Mouse (Mus musculus) kidney, postnatal 0 days (tissue): ENCODE data around the gene Hnrnpll. TPM values are rescaled to one million over a fixed set of nuclear protein-coding genes. Genes with fewer than 3 reads are reported as not detected.
A peak's percentile ranks its signal among the peaks of the same experiment; 100 is the strongest.
"Not testable (repeated sequence)": the region's sequence is repeated elsewhere in the genome, so short reads cannot be mapped to it uniquely, and the experiment has no call there.

Experiments
- ATAC-seq: fragments of 200-750 bp; cut with Nextera tagmentation; replicated peaks from 2 replicates; pipeline ENCODE4 v1.8.0; 2017; ENCODE audit warnings: low read depth, moderate number of reproducible peaks, moderate TSS enrichment, moderate library complexity; ENCODE audit not compliant: low FRiP score
- DNase-seq: peaks from one replicate; pipeline ENCODE4 v3.0.0-alpha.2; 2016; ENCODE audit warnings: low spot score
- H3K27ac ChIP-seq: fragments of 300-500 bp; sonication (generic); 2 replicates; pipeline ENCODE4 v1.5.1; 2014; ENCODE audit warnings: mild to moderate bottlenecking
- H3K27me3 ChIP-seq: fragments of 300-500 bp; sonication (generic); 2 replicates; pipeline ENCODE4 v1.6.1; 2014; ENCODE audit warnings: low read length, mixed read lengths; ENCODE audit not compliant: insufficient read depth
- H3K36me3 ChIP-seq: fragments of 300-500 bp; sonication (generic); 2 replicates; pipeline ENCODE4 v1.6.1; 2014; ENCODE audit warnings: low read length, mixed read lengths; ENCODE audit not compliant: insufficient read depth
- H3K4me1 ChIP-seq: fragments of 300-500 bp; sonication (generic); replicated peaks from 2 replicates; pipeline ENCODE4 v1.6.1; 2014; ENCODE audit warnings: antibody characterized with exemption, low read length, mixed read lengths; ENCODE audit not compliant: insufficient read depth
- H3K4me2 ChIP-seq: fragments of 300-500 bp; sonication (generic); 2 replicates; pipeline ENCODE4 v1.6.1; 2014; ENCODE audit warnings: mild to moderate bottlenecking, low read length, moderate library complexity, mixed read lengths
- H3K4me3 ChIP-seq: fragments of 300-500 bp; sonication (generic); replicated peaks from 2 replicates; pipeline ENCODE4 v1.5.1; 2014; ENCODE audit warnings: low read depth, low read length
- H3K9ac ChIP-seq: fragments of 300-500 bp; sonication (generic); 2 replicates; pipeline ENCODE4 v1.6.1; 2014; ENCODE audit warnings: low read depth, low read length
- H3K9me3 ChIP-seq: fragments of 300-500 bp; sonication (generic); replicated peaks from 2 replicates; pipeline ENCODE4 v1.6.1; 2016; ENCODE audit warnings: low read length, inconsistent platforms, mixed read lengths
- CTCF ChIP-seq: IDR thresholded peaks from 2 replicates; pipeline ENCODE4 v1.5.1; 2016; ENCODE audit warnings: antibody characterized with exemption, low read depth, mild to moderate bottlenecking, moderate library complexity
- WGBS: fragments of 180-500 bp; shearing (Covaris S2); extraction: QIAGEN DNeasy Blood & Tissue Kit; methylation state at CpG from one replicate; pipeline ENCODE4 v1.1.7; 2014; 5-methylcytosine and 5-hydroxymethylcytosine counted together
- polyA plus RNA-seq: library from polyadenylated mRNA; unstranded; fragments of >200 nt; fragmentation: Nextera tagmentation; extraction: Ambion mirVana; gene quantifications from 2 replicates; pipeline ENCODE4 v1.2.1, GENCODE M21; 2015

The Hnrnpll gene
- polyA plus RNA-seq, 1 experiment from 2014 or later: 48.0 TPM

DNA sequence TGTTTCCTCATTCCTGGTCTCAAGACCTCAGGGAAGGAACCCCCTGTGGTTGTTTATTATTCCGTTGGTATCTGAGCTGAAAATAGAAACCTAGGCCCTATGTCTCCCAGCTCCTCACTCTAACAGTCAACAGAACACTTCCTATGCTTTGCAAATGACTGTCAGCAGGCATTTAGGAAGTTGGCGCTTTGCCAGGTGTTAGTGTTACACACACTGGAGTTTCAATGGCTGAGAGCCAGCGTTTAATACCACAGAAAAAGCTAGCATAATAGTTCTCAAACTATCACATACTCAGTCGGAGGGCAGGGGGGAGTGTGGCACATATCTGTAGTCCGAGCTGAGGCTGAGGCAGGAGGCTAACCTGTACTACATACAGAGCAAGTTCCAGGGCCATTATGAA lies 53.3 kb downstream of the Hnrnpll start:
- no peaks in the 10 kb centered on the region for H3K9me3 ChIP-seq
- WGBS: 34% methylated on average over 5 of the region's 5 CpGs
- peaks cover 10% of the 10 kb centered on the region; the same call in 1 of the 2 replicates for H3K4me1 ChIP-seq
- H3K36me3 ChIP-seq: no peaks in the 10 kb centered on the region
- ATAC-seq: no peak
- no peaks in the 10 kb centered on the region for H3K27me3 ChIP-seq
- TF ChIP-seq CTCF: no peak
- no peak overlapping the region for H3K4me2 ChIP-seq
- H3K9ac ChIP-seq: no peak overlapping the region
- no peak overlapping the region for H3K27ac ChIP-seq
- H3K4me3 ChIP-seq: no peak overlapping the region
- DNase-seq: peak; percentile 84

DNA sequence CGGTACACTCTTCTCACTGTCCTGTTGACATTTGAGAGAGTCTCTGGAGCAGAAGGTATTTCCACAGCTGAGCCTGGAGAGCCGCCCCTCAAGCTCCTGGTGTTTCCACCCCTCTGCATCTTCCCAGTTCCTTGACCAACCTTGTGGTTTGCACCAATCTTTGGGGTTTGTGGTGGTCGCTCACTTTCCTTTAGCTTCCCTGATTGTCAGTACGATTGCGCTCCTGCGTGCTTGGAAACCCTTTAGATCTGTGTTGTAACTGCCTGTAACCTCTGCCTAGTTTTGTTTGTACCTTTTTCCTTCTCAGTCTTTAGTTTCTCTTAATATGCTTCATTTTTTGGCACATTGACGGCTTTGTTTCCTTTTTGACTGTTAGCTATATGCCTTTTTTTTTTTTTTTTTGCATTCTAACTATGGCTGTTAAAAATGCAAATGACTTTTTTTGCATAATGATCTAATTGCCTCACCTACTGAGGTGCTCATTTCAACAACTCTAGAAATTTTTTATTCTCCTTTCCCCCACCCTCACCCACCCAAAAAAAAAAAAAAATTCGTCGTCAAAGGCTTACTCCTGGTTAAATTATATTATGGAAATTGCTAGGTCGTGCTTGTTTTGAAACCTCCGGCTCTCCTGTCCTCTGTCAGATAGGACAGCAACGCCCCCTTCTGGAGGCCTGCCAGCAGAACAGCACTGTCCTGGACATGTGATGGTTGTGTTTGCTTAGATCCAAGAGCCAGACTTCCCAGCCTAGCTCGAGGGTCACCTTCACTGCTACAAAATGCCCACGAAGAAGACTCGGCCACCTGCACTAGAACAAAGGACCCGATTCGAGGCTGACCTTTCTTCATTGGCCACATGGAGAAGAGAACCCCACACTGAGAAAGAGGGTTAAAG lies 57.5 kb downstream of the Hnrnpll start:
- peak; percentile 71; the same call in 1 of the 2 replicates for ATAC-seq
- no peak overlapping the region for H3K9ac ChIP-seq
- peak; percentile 67 for TF ChIP-seq CTCF
- DNase-seq: peak; percentile 70
- H3K4me1 ChIP-seq: peaks cover 10% of the 10 kb centered on the region; the same call in 1 of the 2 replicates
- H3K4me2 ChIP-seq: no peak overlapping the region
- no peaks in the 10 kb centered on the region for H3K36me3 ChIP-seq
- no peak overlapping the region for H3K4me3 ChIP-seq
- WGBS: 46% methylated on average over 17 of the region's 17 CpGs
- H3K27ac ChIP-seq: no peak overlapping the region
- no peaks in the 10 kb centered on the region for H3K9me3 ChIP-seq
- H3K27me3 ChIP-seq: no peaks in the 10 kb centered on the region

DNA sequence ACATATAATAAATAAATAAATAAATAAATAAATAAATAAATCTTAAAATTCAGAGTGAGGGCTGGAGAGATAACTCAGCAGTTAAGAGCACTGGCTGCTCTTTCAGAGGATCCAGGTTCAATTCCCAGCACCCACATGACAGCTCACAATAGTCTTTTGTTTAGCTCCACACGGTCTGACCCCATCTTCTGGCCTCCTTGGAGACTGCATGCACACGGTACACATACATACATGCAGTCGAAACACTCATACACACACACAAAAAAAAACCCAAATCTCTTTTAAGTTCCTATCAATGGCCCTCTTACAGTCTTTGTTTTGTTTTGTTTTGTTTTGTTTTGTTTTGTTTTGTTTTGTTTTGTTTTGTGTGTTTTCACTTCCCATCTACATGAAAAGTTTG lies 58.3 kb downstream of the Hnrnpll start:
- H3K27me3 ChIP-seq, H3K9me3 ChIP-seq, H3K36me3 ChIP-seq, H3K9ac ChIP-seq, H3K4me2 ChIP-seq, H3K4me3 ChIP-seq, DNase-seq, H3K4me1 ChIP-seq, H3K27ac ChIP-seq, ATAC-seq: not testable (repeated sequence)
- WGBS: 93% methylated on average over 3 of the region's 3 CpGs

DNA sequence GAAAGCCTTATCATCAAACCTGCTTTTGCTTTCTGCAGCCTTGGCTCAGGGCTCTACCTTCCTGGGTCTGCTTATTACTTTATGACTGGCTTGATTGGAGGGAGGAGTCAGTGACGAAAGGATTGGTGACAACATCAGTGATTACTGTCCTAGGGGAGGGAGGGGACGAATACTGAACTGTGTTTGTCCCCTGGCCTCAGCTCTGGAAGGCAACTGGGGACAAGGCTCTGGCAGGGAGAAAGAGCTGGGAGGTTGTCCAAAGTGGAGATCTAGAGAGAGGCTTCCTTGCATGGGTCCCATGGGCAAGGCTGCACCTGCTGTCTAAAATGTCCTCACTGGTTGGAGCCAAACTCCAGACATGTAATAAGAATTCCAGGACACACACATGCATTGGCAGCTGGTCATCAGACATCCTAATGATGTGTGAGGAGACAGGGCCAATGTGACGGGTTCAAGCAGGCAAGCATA lies 59.7 kb downstream of the Hnrnpll start:
- Histone ChIP-seq H3K4me1 (peaks cover 10% of the 10 kb centered on the region; the same call in 1 of the 2 replicates), H3K9ac (no peak overlapping the region), H3K27ac (no peak overlapping the region), H3K4me2 (no peak overlapping the region), H3K36me3 (no peaks in the 10 kb centered on the region), H3K4me3 (no peak overlapping the region), H3K27me3 (no peaks in the 10 kb centered on the region), H3K9me3 (no peaks in the 10 kb centered on the region)
- WGBS: 76% methylated on average over 3 of the region's 3 CpGs
- ATAC-seq (no peak), DNase-seq (no peak)
- TF ChIP-seq CTCF: no peak

- TF ChIP-seq CTCF: no peak
- ATAC-seq (no peak), DNase-seq (no peak)
- no peak overlapping the region for H3K27ac ChIP-seq
- H3K27me3 ChIP-seq: no peaks in the 10 kb centered on the region
- no peak overlapping the region for H3K4me2 ChIP-seq
- H3K4me1 ChIP-seq: no peaks in the 10 kb centered on the region
- no peaks in the 10 kb centered on the region for H3K9me3 ChIP-seq
- H3K4me3 ChIP-seq: no peak overlapping the region
- H3K9ac ChIP-seq: no peak overlapping the region
- no peaks in the 10 kb centered on the region for H3K36me3 ChIP-seq
- 85% methylated on average over 14 of the region's 14 CpGs for WGBS
Measured at GRCm38 (mm10) chr17:79999631-80000030, 62.5 kb downstream of the Hnrnpll start.

GRCm38 (mm10) chr17:79998986-79999385 lies 63.1 kb downstream of the Hnrnpll start:
- no peak overlapping the region for H3K27ac ChIP-seq
- DNase-seq: no peak
- H3K4me1 ChIP-seq: no peaks in the 10 kb centered on the region

More at GRCm38 (mm10) chr17:79998986-79999385, 63.1 kb downstream of the Hnrnpll start:
- H3K27me3 ChIP-seq: no peaks in the 10 kb centered on the region
- no peak for ATAC-seq
- H3K4me3 ChIP-seq: no peak overlapping the region
- H3K9me3 ChIP-seq: no peaks in the 10 kb centered on the region
- H3K36me3 ChIP-seq: no peaks in the 10 kb centered on the region
- H3K9ac ChIP-seq: no peak overlapping the region
- 65% methylated on average over 5 of the region's 5 CpGs for WGBS
- no peak overlapping the region for H3K4me2 ChIP-seq
- TF ChIP-seq CTCF: no peak
